Mouse (Mus musculus) small intestine, adult 2 months (tissue): ENCODE measurements around the gene Nptn.
A peak's percentile ranks its signal among the peaks of the same experiment; 100 is the strongest.

ENCODE experiments used
- CTCF ChIP-seq: fragments of 200-500 bp; IDR thresholded peaks from 2 replicates; pipeline ENCODE4 v1.5.1; 2012; ENCODE audit warnings: low read depth, mild to moderate bottlenecking, control low read depth, inconsistent platforms, low read length, moderate library complexity, mixed read lengths; ENCODE audit not compliant: insufficient replicate concordance, insufficient read length; ENCODE audit errors: extremely low read depth
- POLR2A ChIP-seq: fragments of 200-500 bp; IDR thresholded peaks from 2 replicates; pipeline ENCODE4 v1.6.1; 2012; ENCODE audit warnings: low read depth, mild to moderate bottlenecking, control low read depth, inconsistent platforms, low read length, moderate library complexity

GRCm38 (mm10) chr9:58662007-58662406, 80.0 kb downstream of the Nptn start:
- TF ChIP-seq CTCF (peak; percentile 24; the same call in 1 of the 2 replicates), POLR2A (no peak)
